Mouse (Mus musculus) heart, embryonic 16.5 days (tissue): ENCODE data around the gene Rbm20. TPM values are rescaled to one million over a fixed set of nuclear protein-coding genes. Genes with fewer than 3 reads are reported as not detected.

Experiments
- ATAC-seq: fragments of 200-750 bp; cut with Nextera tagmentation; replicated peaks from 2 replicates; pipeline ENCODE4 v1.8.0; 2017; ENCODE audit warnings: moderate number of reproducible peaks; ENCODE audit not compliant: insufficient read depth, low FRiP score; ENCODE audit errors: extremely low read depth
- H3K27ac ChIP-seq: fragments of 300-500 bp; sonication (generic); 2 replicates; pipeline ENCODE4 v1.5.1; 2014; ENCODE audit warnings: mild to moderate bottlenecking, low read length, control low read depth, moderate library complexity
- H3K27me3 ChIP-seq: fragments of 300-500 bp; sonication (generic); 2 replicates; pipeline ENCODE4 v1.6.1; 2014; ENCODE audit warnings: low read length, mixed read lengths; ENCODE audit not compliant: control insufficient read depth, insufficient read depth
- H3K36me3 ChIP-seq: fragments of 300-500 bp; sonication (generic); 2 replicates; pipeline ENCODE4 v1.6.1; 2014; ENCODE audit not compliant: control insufficient read depth, insufficient read depth
- H3K4me1 ChIP-seq: fragments of 300-500 bp; sonication (generic); 2 replicates; pipeline ENCODE4 v1.6.1; 2014; ENCODE audit warnings: low read length, mixed read lengths; ENCODE audit not compliant: control insufficient read depth, insufficient read depth
- H3K4me2 ChIP-seq: fragments of 300-500 bp; sonication (generic); 2 replicates; pipeline ENCODE4 v1.6.1; 2014; ENCODE audit warnings: low read depth, mild to moderate bottlenecking, control low read depth, low read length
- H3K4me3 ChIP-seq: fragments of 300-500 bp; sonication (generic); 2 replicates; pipeline ENCODE4 v1.5.1; 2014; ENCODE audit warnings: mild to moderate bottlenecking, control low read depth, low read length
- H3K9ac ChIP-seq: fragments of 300-500 bp; sonication (generic); 2 replicates; pipeline ENCODE4 v1.6.1; 2014; ENCODE audit warnings: low read length, control low read depth
- H3K9me3 ChIP-seq: fragments of 300-500 bp; sonication (generic); replicated peaks from 2 replicates; pipeline ENCODE4 v1.6.1; 2016; ENCODE audit warnings: low read length; ENCODE audit not compliant: control insufficient read depth
- WGBS: fragments of 180-500 bp; shearing (Covaris S2); extraction: QIAGEN DNeasy Blood & Tissue Kit; methylation state at CpG from one replicate; pipeline ENCODE4 v1.1.7; 2014; 5-methylcytosine and 5-hydroxymethylcytosine counted together
- polyA plus RNA-seq: library from polyadenylated mRNA; unstranded; fragments of >200 nt; fragmentation: Nextera tagmentation; extraction: Ambion mirVana; gene quantifications from 2 replicates; pipeline ENCODE4 v1.2.1, GENCODE M21; 2015

The Rbm20 gene
- polyA plus RNA-seq, 1 experiment from 2014 or later, result 48.1 TPM

- peak overlapping the region; percentile 2 for H3K27ac ChIP-seq
- no peaks in the 10 kb centered on the region for H3K36me3 ChIP-seq
- H3K4me2 ChIP-seq, result peak overlapping the region; percentile 63
- ATAC-seq, result no peak
- H3K9ac ChIP-seq, result peak overlapping the region; percentile 58
- no peaks in the 10 kb centered on the region for H3K27me3 ChIP-seq
- WGBS, result 22% methylated on average over 8 of the region's 8 CpGs
- peak overlapping the region; percentile 33; the same call in 1 of the 2 replicates for H3K4me3 ChIP-seq
- H3K4me1 ChIP-seq, result peaks cover 10% of the 10 kb centered on the region
- H3K9me3 ChIP-seq, result no peaks in the 10 kb centered on the region
Observed at GRCm38 (mm10) chr19:53682427-53682826, 5.3 kb downstream of the Rbm20 start.

GRCm38 (mm10) chr19:53687592-53687991, 10.5 kb downstream of the Rbm20 start:
- ATAC-seq, result peak; percentile 62
- H3K4me3 ChIP-seq, result no peak overlapping the region
- peaks cover 6% of the 10 kb centered on the region for H3K4me1 ChIP-seq
- peak overlapping the region; percentile 64 for H3K27ac ChIP-seq
- no peaks in the 10 kb centered on the region for H3K27me3 ChIP-seq
- H3K36me3 ChIP-seq, result 0 out of 2 replicates have a peak, but pooled peaks cover 3% of the 10 kb centered on the region
- H3K4me2 ChIP-seq, result no peak overlapping the region
- H3K9ac ChIP-seq, result no peak overlapping the region; the same call in 1 of the 2 replicates
- WGBS, result 51% methylated on average over 5 of the region's 5 CpGs
- no peaks in the 10 kb centered on the region for H3K9me3 ChIP-seq

GRCm38 (mm10) chr19:53690816-53691215, 13.7 kb downstream of the Rbm20 start:
- Histone ChIP-seq H3K27me3 (no peaks in the 10 kb centered on the region), H3K4me1 (peaks cover 14% of the 10 kb centered on the region), H3K9ac (no peak overlapping the region), H3K4me2 (no peak overlapping the region), H3K27ac (no peak overlapping the region), H3K36me3 (0 out of 2 replicates have a peak, but pooled peaks cover 3% of the 10 kb centered on the region), H3K4me3 (no peak overlapping the region), H3K9me3 (no peaks in the 10 kb centered on the region)
- ATAC-seq, result no peak
- WGBS, result 75% methylated on average over 10 of the region's 10 CpGs

GRCm38 (mm10) chr19:53694020-53694419, 16.9 kb downstream of the Rbm20 start:
- H3K27ac ChIP-seq, result peak overlapping the region; percentile 27; the same call in 1 of the 2 replicates
- H3K4me1 ChIP-seq, result peaks cover 27% of the 10 kb centered on the region
- no peak overlapping the region for H3K4me3 ChIP-seq
- no peaks in the 10 kb centered on the region for H3K36me3 ChIP-seq
- no peak overlapping the region for H3K4me2 ChIP-seq
- no peaks in the 10 kb centered on the region for H3K9me3 ChIP-seq
- ATAC-seq, result no peak
- H3K27me3 ChIP-seq, result no peaks in the 10 kb centered on the region
- WGBS, result 19% methylated on average over 1 of the region's 1 CpGs
- no peak overlapping the region for H3K9ac ChIP-seq

GRCm38 (mm10) chr19:53696079-53696478, 19.0 kb downstream of the Rbm20 start:
- Histone ChIP-seq H3K27ac (peak overlapping the region; percentile 92), H3K27me3 (no peaks in the 10 kb centered on the region), H3K4me1 (peaks cover 34% of the 10 kb centered on the region), H3K36me3 (no peaks in the 10 kb centered on the region), H3K4me2 (no peak overlapping the region), H3K9me3 (no peaks in the 10 kb centered on the region), H3K9ac (no peak overlapping the region), H3K4me3 (no peak overlapping the region)
- 55% methylated on average over 6 of the region's 6 CpGs for WGBS
- ATAC-seq, result no peak

- H3K4me3 ChIP-seq, result no peak overlapping the region
- peak overlapping the region; percentile 54 for H3K4me2 ChIP-seq
- H3K36me3 ChIP-seq, result no peaks in the 10 kb centered on the region
- peak overlapping the region; percentile 55 for H3K9ac ChIP-seq
- peaks cover 38% of the 10 kb centered on the region for H3K4me1 ChIP-seq
- no peaks in the 10 kb centered on the region for H3K27me3 ChIP-seq
- 76% methylated on average over 3 of the region's 3 CpGs for WGBS
- H3K9me3 ChIP-seq, result no peaks in the 10 kb centered on the region
- H3K27ac ChIP-seq, result peak overlapping the region; percentile 92
- no peak for ATAC-seq
Observed at GRCm38 (mm10) chr19:53696655-53697054, 19.5 kb downstream of the Rbm20 start.

- Histone ChIP-seq H3K27me3 (no peaks in the 10 kb centered on the region), H3K4me1 (peaks cover 38% of the 10 kb centered on the region), H3K4me3 (peak overlapping the region; percentile 22), H3K27ac (peak overlapping the region; percentile 92), H3K9me3 (no peaks in the 10 kb centered on the region), H3K36me3 (no peaks in the 10 kb centered on the region), H3K9ac (peak overlapping the region; percentile 59), H3K4me2 (peak overlapping the region; percentile 54)
- 30% methylated on average over 24 of the region's 24 CpGs for WGBS
- peak; percentile 82 for ATAC-seq
Observed at GRCm38 (mm10) chr19:53697376-53698126, 20.4 kb downstream of the Rbm20 start.

GRCm38 (mm10) chr19:53699671-53700070, 22.6 kb downstream of the Rbm20 start:
- Histone ChIP-seq H3K9me3 (no peaks in the 10 kb centered on the region), H3K27me3 (no peaks in the 10 kb centered on the region), H3K4me3 (no peak overlapping the region), H3K36me3 (no peaks in the 10 kb centered on the region), H3K4me2 (peak overlapping the region; percentile 5; the same call in 1 of the 2 replicates), H3K27ac (peak overlapping the region; percentile 92), H3K4me1 (peaks cover 46% of the 10 kb centered on the region), H3K9ac (peak overlapping the region; percentile 45)
- 22% methylated on average over 7 of the region's 7 CpGs for WGBS
- ATAC-seq, result no peak

GRCm38 (mm10) chr19:53701434-53701833, 24.3 kb downstream of the Rbm20 start:
- Histone ChIP-seq H3K4me2 (no peak overlapping the region), H3K27ac (no peak overlapping the region; the same call in 1 of the 2 replicates), H3K4me1 (peaks cover 43% of the 10 kb centered on the region), H3K9me3 (no peaks in the 10 kb centered on the region), H3K27me3 (no peaks in the 10 kb centered on the region), H3K4me3 (no peak overlapping the region), H3K36me3 (no peaks in the 10 kb centered on the region), H3K9ac (peak overlapping the region; percentile 47; the same call in 1 of the 2 replicates)
- ATAC-seq, result no peak
- 80% methylated on average over 9 of the region's 9 CpGs for WGBS
